Mouse (Mus musculus): ENCODE data around the gene Olfr481.

The Olfr481 gene

DNA sequence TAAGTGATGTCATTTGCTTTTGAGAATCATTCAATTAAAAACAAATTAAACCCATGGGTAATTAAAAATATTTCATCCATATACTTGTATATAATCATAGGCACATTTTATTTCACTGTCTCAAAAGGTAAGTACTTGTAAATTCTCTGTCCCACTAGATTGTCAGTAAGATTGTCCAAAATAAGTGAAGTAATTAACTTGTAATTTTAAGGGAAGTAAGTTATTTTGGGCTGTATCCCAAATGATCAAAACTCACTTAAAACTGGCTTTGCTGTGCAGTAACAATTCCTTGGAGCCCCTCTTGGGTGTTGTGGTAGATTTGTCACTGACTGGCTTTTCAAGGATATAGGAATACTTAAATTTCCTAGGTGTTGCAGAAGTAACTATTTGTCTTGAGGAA is at the start of gene Olfr481:
Gene Olfr481 (plus strand): TSS at position 301 of the 400 bp plus-strand sequence.
- no peak for DNase-seq (ENCODE audit: inconsistent ontology term)

GRCm38 (mm10) chr7:108033889-108034288 is 45.8 kb upstream of the Olfr481 start, which contains the start of gene Olfr478:
Gene Olfr478, minus strand, starts transcription at chr7:108033989.
- DNase-seq (ENCODE audit: inconsistent ontology term), result no peak

- no peak for DNase-seq (ENCODE audit: inconsistent ontology term)
Measured at GRCm38 (mm10) chr7:108050393-108050792, 29.3 kb upstream of the Olfr481 start, which contains the start of gene Olfr479. Gene Olfr479, plus strand, starts transcription at chr7:108050693.

DNA sequence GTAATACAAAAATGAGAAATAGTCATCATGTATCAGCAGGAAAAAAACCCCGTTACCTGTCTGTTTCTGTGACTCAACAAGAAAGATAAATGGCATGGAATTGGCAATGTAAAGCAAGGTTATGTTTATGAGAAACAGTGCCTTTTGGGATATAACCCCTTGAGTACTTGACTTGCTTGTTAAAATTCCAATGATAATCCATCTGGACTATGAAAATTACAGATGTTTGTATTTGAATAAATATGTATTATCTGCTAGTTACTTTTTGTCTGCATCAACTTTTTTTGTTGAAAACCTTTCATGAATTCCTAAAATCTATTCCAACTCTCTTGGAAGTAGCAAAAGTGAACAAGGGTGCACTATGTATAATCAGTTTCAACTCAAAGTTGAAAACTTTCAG is 12.4 kb upstream of the Olfr481 start, which contains the start of gene Olfr480:
Gene Olfr480 (minus strand): TSS at position 101 of the 400 bp plus-strand sequence.
- no peak for DNase-seq (ENCODE audit: inconsistent ontology term)

GRCm38 (mm10) chr7:108097486-108097885 is 17.8 kb downstream of the Olfr481 start, which contains the start of gene Olfr482:
Gene Olfr482, minus strand, starts transcription at chr7:108097586.
- DNase-seq (ENCODE audit: inconsistent ontology term), result no peak

- DNase-seq (ENCODE audit: inconsistent ontology term), result no peak
Measured at GRCm38 (mm10) chr7:108100549-108100948, 20.9 kb downstream of the Olfr481 start, which contains the start of gene Olfr483. Gene Olfr483, plus strand, starts transcription at chr7:108100849.

DNA sequence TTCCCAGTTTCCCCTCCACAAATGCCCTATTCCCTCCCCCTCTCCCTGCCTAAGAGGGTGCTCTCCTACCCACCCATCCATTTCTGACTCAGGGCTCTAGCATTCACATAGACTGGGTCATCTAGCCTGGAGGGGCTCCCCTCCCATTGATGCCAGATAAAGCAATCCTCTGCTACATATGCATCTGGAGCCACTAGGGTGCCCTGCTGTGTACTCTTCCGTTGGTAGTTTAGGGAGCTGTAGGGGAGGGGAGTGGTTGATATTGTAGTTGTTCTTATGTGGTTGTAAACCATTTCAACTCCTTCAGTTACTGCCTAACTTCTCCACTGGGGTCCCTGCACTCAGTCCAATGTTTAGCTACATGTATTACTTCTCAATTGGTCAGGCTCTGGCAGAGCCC is 41.0 kb downstream of the Olfr481 start:
- DNase-seq (ENCODE audit: inconsistent ontology term), result no peak

DNA sequence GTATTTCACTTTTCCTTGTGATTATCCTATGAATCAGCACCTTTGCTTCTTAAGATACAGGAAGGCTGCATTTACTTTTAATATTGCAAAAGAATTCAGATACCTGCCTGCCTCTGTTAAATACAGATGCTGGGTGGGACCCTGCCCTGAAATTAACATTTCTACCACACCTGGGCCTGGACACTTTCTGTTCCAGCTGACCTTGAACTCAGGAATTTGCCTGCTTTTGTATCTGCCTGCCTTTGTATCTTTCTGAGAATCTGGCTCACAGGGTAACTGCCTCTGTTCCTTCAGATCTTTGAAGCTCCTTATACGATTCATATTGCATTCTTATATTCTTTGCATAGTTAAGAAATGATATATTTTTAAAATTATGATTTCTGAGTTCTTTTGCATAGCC is 41.8 kb downstream of the Olfr481 start:
- DNase-seq (ENCODE audit: inconsistent ontology term), result no peak

- DNase-seq (ENCODE audit: inconsistent ontology term), result no peak
Measured at GRCm38 (mm10) chr7:108127349-108127748, 47.7 kb downstream of the Olfr481 start, which contains the start of gene Olfr484. Gene Olfr484, minus strand, starts transcription at chr7:108127449.

Measured in Muller cell, postnatal 12 days (primary cell).